Mouse (Mus musculus): ENCODE measurements at regions not wholly inside any gene's neighbourhood (a gene's known extent, or its start where the extent isn't known, plus 50 kb on each side); places are given as distances from the start of the nearest gene placed in this dataset.

DNA sequence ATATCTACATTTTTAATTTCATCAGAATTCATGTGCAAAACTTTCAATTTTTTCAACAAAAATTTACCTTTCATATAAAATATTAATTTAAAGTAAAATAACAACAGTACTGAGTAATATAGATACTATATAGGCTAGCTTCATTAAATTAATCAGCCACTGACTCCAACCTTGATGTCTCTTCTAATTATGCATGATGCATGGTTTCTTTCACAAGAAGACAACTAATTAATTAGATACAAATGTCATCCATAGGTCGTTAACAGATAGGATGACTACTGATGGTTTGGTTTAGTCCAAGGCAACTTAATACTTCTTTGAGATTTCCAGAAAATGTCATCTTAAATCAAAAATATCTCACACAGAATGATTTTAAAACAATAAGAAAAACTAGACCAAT lies 618.5 kb upstream of the Pcdh20 start:
- no peak for TF ChIP-seq CTCF (IDR thresholded peaks at IDR 0.05; ENCODE audit: extremely low read depth, insufficient read depth, low read length)
- TF ChIP-seq POLR2A (IDR thresholded peaks at IDR 0.05; ENCODE audit: extremely low read depth, insufficient read depth, low read length), result no peak

Data from cortical plate, adult 2 months (tissue).